Mouse (Mus musculus) neural tube, embryonic 14.5 days (tissue): ENCODE measurements at regions not wholly inside any gene's neighbourhood (a gene's known extent, or its start where the extent isn't known, plus 50 kb on each side); places are given as distances from the start of the nearest gene placed in this dataset.

Experiments used
- ATAC-seq: fragments of 200-750 bp; cut with Nextera tagmentation; 2 replicates; pipeline ENCODE4 v1.8.0; 2017; ENCODE audit warnings: low read depth, mild to moderate bottlenecking, moderate TSS enrichment, moderate library complexity
- H3K27ac ChIP-seq: fragments of 300-500 bp; sonication (generic); 2 replicates; pipeline ENCODE4 v1.5.1; 2014; ENCODE audit warnings: low read depth, mild to moderate bottlenecking, control low read depth, low read length, moderate library complexity, mixed read lengths
- H3K27me3 ChIP-seq: fragments of 300-500 bp; sonication (generic); 2 replicates; pipeline ENCODE4 v1.6.1; 2014; ENCODE audit warnings: low read length; ENCODE audit not compliant: control insufficient read depth, insufficient read depth
- H3K36me3 ChIP-seq: fragments of 300-500 bp; sonication (generic); 2 replicates; pipeline ENCODE4 v1.6.1; 2014; ENCODE audit warnings: low read length, mixed read lengths; ENCODE audit not compliant: control insufficient read depth, insufficient read depth
- H3K4me1 ChIP-seq: fragments of 300-500 bp; sonication (generic); 2 replicates; pipeline ENCODE4 v1.6.1; 2014; ENCODE audit warnings: low read length; ENCODE audit not compliant: control insufficient read depth, insufficient read depth
- H3K4me2 ChIP-seq: fragments of 300-500 bp; sonication (generic); 2 replicates; pipeline ENCODE4 v1.6.1; 2014; ENCODE audit warnings: mild to moderate bottlenecking, low read depth, low read length, control low read depth
- H3K4me3 ChIP-seq: fragments of 300-500 bp; sonication (generic); 2 replicates; pipeline ENCODE4 v1.5.1; 2014; ENCODE audit warnings: low read depth, low read length, control low read depth, mixed read lengths
- H3K9ac ChIP-seq: fragments of 300-500 bp; sonication (generic); replicated peaks from 2 replicates; pipeline ENCODE4 v1.6.1; 2014; ENCODE audit warnings: low read depth, mild to moderate bottlenecking, control low read depth, low read length, mixed read lengths
- H3K9me3 ChIP-seq: fragments of 300-500 bp; sonication (generic); 2 replicates; pipeline ENCODE4 v1.6.1; 2016; ENCODE audit warnings: low read length; ENCODE audit not compliant: control insufficient read depth
- WGBS: fragments of 180-500 bp; shearing (Covaris S2); extraction: QIAGEN DNeasy Blood & Tissue Kit; methylation state at CpG from one replicate; pipeline ENCODE4 v1.1.7; 2014; 5-methylcytosine and 5-hydroxymethylcytosine counted together

DNA sequence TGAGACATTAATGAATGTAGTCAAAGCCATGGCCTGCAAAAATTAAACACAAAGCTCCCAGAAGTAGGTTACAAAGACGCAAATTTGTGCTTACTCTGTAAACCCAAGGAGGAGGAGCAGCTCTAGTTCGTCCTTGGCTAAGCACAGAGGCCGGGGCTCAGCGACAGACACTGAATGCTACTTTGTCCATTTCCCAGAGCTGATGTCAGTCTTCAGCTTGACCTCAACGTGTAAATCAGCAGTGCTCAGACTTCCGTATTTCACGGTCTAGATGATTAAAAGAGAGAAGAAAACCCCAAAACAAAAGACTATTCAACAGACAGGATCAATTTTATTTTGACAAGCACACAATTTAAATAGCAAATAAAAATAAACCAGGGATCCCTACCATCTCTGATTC lies 534.7 kb downstream of the Ptprc start:
- Histone ChIP-seq H3K4me3 (no peak overlapping the region), H3K4me1 (0 out of 2 replicates have a peak, but pooled peaks cover 3% of the 10 kb centered on the region), H3K4me2 (no peak overlapping the region), H3K27ac (no peak overlapping the region), H3K9me3 (no peaks in the 10 kb centered on the region), H3K9ac (no peak overlapping the region), H3K36me3 (no peaks in the 10 kb centered on the region), H3K27me3 (no peaks in the 10 kb centered on the region)
- no peak for ATAC-seq
- WGBS = 3% methylated on average over 7 of the region's 7 CpGs

DNA sequence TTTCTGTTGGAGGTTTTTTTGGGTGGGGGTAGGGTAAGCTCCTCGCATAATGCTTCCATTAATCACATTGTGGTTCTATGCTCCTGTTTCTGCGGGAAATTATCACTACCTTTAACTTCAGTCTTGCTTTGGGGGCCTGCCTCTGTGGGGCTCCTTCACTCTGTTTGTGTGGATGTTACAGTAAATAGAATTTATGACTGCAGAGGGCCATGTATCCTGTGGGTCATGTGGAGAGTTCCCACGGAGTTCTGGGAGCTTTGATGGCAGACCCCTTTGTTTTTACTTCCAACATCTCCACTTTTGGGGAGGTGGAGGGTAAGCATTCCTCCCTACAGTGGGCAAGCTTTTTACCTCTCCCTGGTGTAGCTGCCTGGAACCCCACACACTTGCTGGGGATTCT lies 538.6 kb downstream of the Ptprc start:
- H3K27ac ChIP-seq = no peak overlapping the region
- no peak overlapping the region for H3K9ac ChIP-seq
- H3K27me3 ChIP-seq = no peaks in the 10 kb centered on the region
- WGBS = 12% methylated on average over 3 of the region's 3 CpGs
- ATAC-seq = peak; percentile 73
- 0 out of 2 replicates have a peak, but pooled peaks cover 3% of the 10 kb centered on the region for H3K4me1 ChIP-seq
- no peak overlapping the region for H3K4me2 ChIP-seq
- no peaks in the 10 kb centered on the region for H3K36me3 ChIP-seq
- H3K4me3 ChIP-seq = no peak overlapping the region
- H3K9me3 ChIP-seq = no peaks in the 10 kb centered on the region

DNA sequence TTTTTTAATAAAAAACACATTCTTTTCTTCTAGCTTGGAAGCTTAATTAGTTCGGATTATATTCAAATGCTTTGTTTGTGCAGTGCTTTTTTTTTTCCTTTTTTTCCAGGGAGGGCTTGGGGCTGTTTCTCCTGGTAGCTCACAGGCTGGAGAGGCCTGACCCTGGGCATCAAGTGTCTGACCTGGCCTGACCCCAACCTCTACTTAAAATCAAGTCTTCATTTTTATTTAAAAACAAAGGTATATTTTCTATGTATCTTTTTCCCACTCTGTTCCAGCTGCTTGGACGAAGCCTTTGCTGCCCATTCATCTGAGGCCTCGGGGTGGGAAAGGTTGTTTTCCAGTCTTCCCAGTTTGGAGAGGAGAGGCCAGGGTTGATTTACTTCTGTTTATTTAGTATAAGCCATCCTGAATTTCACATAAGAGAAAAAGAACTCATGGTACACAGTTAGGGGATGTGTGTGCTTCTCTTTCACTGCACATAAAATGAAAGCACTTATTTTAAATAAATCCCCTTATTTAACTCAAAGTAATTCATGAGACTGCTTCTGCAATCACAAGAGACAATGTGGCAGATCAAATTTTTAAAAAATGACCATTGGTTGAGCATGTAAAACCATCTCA lies 539.1 kb downstream of the Ptprc start:
- 0 out of 2 replicates have a peak, but pooled peaks have one; percentile 38 for ATAC-seq
- Histone ChIP-seq H3K27me3 (no peaks in the 10 kb centered on the region), H3K36me3 (no peaks in the 10 kb centered on the region), H3K4me1 (0 out of 2 replicates have a peak, but pooled peaks cover 3% of the 10 kb centered on the region), H3K4me2 (no peak overlapping the region), H3K4me3 (no peak overlapping the region), H3K9ac (no peak overlapping the region), H3K9me3 (no peaks in the 10 kb centered on the region), H3K27ac (no peak overlapping the region)
- WGBS = 10% methylated on average over 3 of the region's 3 CpGs

DNA sequence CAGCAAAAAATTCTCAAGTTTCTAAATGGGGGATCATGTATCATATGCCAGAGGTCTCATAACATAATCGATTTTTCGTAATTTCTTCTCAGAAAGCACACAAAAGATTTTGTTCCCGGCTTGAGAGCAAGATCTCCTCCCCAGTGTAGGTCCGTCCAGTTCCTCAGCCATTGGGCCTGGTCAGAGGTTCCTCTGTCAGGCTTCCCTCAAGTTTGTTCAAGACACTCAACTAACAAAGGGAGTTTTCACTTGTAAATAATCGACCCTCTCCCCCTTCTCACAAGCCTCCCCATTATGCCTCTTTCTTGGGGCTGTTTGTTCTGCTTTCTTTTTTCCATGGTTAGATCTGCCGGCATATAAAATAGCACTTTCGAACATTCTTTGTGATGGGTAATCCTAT lies 539.7 kb downstream of the Ptprc start:
- 12% methylated on average over 7 of the region's 7 CpGs for WGBS
- Histone ChIP-seq H3K36me3 (no peaks in the 10 kb centered on the region), H3K27me3 (no peaks in the 10 kb centered on the region), H3K4me1 (0 out of 2 replicates have a peak, but pooled peaks cover 1% of the 10 kb centered on the region), H3K4me2 (no peak overlapping the region), H3K9ac (no peak overlapping the region), H3K4me3 (no peak overlapping the region), H3K9me3 (no peaks in the 10 kb centered on the region), H3K27ac (no peak overlapping the region)
- ATAC-seq = no peak

DNA sequence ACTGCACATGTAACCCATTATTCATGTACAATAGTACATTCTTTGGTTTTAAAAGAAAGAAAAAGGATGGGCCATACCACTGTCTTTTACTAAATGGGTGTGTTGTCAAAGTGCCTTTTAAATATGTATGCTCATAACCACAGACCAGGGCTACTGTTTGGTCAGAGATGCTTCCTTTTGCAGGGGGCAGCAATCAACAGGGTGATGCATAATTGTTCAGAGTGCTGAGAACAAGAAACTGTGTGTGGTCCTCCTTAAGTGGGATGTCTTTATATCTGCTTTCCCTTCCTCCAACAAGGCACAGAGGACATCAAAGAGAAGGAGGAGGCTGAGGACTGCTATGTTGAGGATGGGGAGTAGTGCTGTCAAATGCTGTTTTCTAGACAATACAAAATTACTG lies 544.0 kb downstream of the Ptprc start:
- H3K9ac ChIP-seq = no peak overlapping the region
- H3K27me3 ChIP-seq = no peaks in the 10 kb centered on the region
- no peaks in the 10 kb centered on the region for H3K4me1 ChIP-seq
- ATAC-seq = no peak
- no peaks in the 10 kb centered on the region for H3K36me3 ChIP-seq
- no peaks in the 10 kb centered on the region for H3K9me3 ChIP-seq
- no peak overlapping the region for H3K4me3 ChIP-seq
- H3K27ac ChIP-seq = no peak overlapping the region
- no peak overlapping the region for H3K4me2 ChIP-seq

DNA sequence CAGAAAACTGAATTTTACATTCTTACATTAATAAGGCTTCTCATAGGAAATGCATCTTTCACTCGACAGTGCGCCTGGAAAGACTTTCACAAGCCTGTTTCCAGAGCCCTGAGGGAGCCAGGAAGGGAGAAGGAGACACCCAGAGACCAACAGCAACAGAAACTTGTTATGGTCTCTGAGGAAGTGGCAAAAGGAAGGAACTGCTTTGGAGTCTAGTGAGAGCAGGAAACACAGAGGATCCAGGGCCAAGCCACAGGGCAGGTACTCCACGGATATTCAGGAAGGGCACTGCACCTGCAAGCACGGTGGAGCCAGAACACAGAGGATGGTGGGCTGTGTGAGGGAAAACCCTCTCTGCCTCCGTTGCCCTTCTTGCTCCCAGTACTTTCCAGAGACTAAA lies 554.8 kb downstream of the Ptprc start:
- ATAC-seq = no peak
- 88% methylated on average over 5 of the region's 5 CpGs for WGBS
- H3K27ac ChIP-seq = no peak overlapping the region
- H3K9ac ChIP-seq = no peak overlapping the region
- H3K27me3 ChIP-seq = no peaks in the 10 kb centered on the region
- H3K4me3 ChIP-seq = no peak overlapping the region
- H3K4me1 ChIP-seq = no peaks in the 10 kb centered on the region
- H3K4me2 ChIP-seq = no peak overlapping the region
- H3K36me3 ChIP-seq = no peaks in the 10 kb centered on the region
- no peaks in the 10 kb centered on the region for H3K9me3 ChIP-seq

DNA sequence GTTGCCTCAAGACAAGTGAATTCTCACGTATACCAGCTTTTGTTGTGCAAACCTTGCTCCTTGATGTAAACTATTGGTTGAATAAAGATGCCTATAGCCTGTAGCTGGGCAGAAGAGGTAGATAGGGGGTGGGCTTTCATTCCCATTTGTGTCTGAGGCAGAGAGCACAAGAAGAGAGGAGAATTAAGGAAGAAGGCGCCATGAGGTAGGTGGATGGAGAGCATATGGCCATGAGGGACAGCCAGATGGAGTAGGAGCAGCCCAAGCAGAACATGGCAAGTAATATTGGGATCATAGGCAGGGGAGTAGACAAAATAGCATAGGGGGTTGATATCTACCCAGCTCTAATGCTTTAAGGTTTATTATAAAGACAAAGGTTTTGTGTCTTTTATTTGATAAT lies 557.3 kb downstream of the Ptprc start:
- WGBS = 87% methylated on average over 2 of the region's 2 CpGs
- ATAC-seq = no peak
- no peak overlapping the region for H3K4me3 ChIP-seq
- no peak overlapping the region for H3K4me2 ChIP-seq
- H3K9me3 ChIP-seq = no peaks in the 10 kb centered on the region
- no peak overlapping the region for H3K9ac ChIP-seq
- H3K4me1 ChIP-seq = no peaks in the 10 kb centered on the region
- H3K27me3 ChIP-seq = no peaks in the 10 kb centered on the region
- H3K27ac ChIP-seq = no peak overlapping the region
- H3K36me3 ChIP-seq = no peaks in the 10 kb centered on the region

DNA sequence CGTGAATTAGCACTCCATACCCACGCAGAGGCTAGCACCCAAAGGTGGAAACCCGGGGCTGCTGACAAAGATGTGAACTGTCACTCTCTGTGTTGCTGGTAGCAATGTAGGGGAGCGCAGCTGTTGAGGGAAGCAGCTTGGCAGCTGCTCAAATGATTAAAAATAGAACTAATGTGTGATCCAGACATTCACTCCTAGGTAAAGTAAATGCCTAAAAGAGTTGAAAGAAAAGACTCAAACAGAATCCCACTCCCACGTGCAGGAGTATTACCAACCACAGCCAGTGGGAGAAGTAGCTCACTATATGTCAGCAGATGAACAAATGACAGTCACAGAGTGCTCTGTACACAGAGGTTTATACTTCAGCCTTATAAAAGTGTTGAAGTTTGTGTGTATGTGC lies 558.0 kb downstream of the Ptprc start:
- H3K27ac ChIP-seq = no peak overlapping the region
- no peaks in the 10 kb centered on the region for H3K9me3 ChIP-seq
- H3K4me2 ChIP-seq = no peak overlapping the region
- WGBS = 73% methylated on average over 5 of the region's 5 CpGs
- no peak overlapping the region for H3K9ac ChIP-seq
- ATAC-seq = no peak; the same call in 1 of the 2 replicates
- H3K4me1 ChIP-seq = no peaks in the 10 kb centered on the region
- no peaks in the 10 kb centered on the region for H3K36me3 ChIP-seq
- no peaks in the 10 kb centered on the region for H3K27me3 ChIP-seq
- no peak overlapping the region for H3K4me3 ChIP-seq

DNA sequence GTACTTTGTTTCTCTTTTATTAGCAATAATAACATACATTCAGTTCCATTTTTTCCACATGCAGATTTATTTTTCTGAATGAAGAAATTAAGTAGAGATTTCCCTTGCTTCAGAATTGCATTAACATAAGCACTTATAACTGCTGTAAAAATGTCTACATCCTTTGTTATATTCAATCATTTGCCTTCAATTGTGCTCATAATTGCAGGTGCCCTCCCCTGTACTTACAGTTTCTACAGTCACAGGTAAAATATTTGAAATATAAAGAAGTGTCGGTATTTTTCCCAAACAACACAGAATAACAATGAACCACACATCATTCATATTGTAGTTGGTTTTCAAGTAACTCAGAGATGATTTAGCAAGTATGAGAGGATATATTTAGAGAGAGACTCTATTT lies 568.8 kb downstream of the Ptprc start:
- Histone ChIP-seq H3K4me2 (no peak overlapping the region), H3K4me1 (no peaks in the 10 kb centered on the region), H3K27ac (no peak overlapping the region), H3K27me3 (no peaks in the 10 kb centered on the region), H3K36me3 (no peaks in the 10 kb centered on the region), H3K9me3 (no peaks in the 10 kb centered on the region), H3K4me3 (no peak overlapping the region), H3K9ac (no peak overlapping the region)
- WGBS = 80% methylated on average over 1 of the region's 1 CpGs
- ATAC-seq = no peak
